Mouse (Mus musculus) lung, postnatal 0 days (tissue): ENCODE measurements around the gene Mgll. TPM values are rescaled to one million over a fixed set of nuclear protein-coding genes. Genes with fewer than 3 reads are reported as not detected.
A peak's percentile ranks its signal among the peaks of the same experiment; 100 is the strongest.

Source experiments
- ATAC-seq: fragments of 200-750 bp; cut with Nextera tagmentation; 2 replicates; pipeline ENCODE4 v1.8.0; 2017; ENCODE audit warnings: moderate library complexity
- DNase-seq: peaks from one replicate; pipeline ENCODE4 v3.0.0-alpha.2; 2016; ENCODE audit warnings: low spot score
- H3K27ac ChIP-seq: fragments of 300-500 bp; sonication (generic); 2 replicates; pipeline ENCODE4 v1.5.1; 2014; ENCODE audit warnings: antibody characterized with exemption, mild to moderate bottlenecking, low read length, mixed read lengths
- H3K27me3 ChIP-seq: fragments of 300-500 bp; sonication (generic); replicated peaks from 2 replicates; pipeline ENCODE4 v1.6.1; 2014; ENCODE audit warnings: low read length, mixed read lengths; ENCODE audit not compliant: insufficient read depth
- H3K36me3 ChIP-seq: fragments of 300-500 bp; sonication (generic); 2 replicates; pipeline ENCODE4 v1.6.1; 2014; ENCODE audit warnings: low read length, mixed read lengths; ENCODE audit not compliant: insufficient read depth
- H3K4me1 ChIP-seq: fragments of 300-500 bp; sonication (generic); 2 replicates; pipeline ENCODE4 v1.6.1; 2014; ENCODE audit warnings: antibody characterized with exemption, low read depth, low read length, mixed read lengths; ENCODE audit not compliant: insufficient read depth
- H3K4me2 ChIP-seq: fragments of 300-500 bp; sonication (generic); replicated peaks from 2 replicates; pipeline ENCODE4 v1.6.1; 2014; ENCODE audit warnings: low read depth, mild to moderate bottlenecking, low read length, moderate library complexity, mixed read lengths
- H3K4me3 ChIP-seq: fragments of 300-500 bp; sonication (generic); 2 replicates; pipeline ENCODE4 v1.5.1; 2014; ENCODE audit warnings: low read depth, low read length
- H3K9ac ChIP-seq: fragments of 300-500 bp; sonication (generic); replicated peaks from 2 replicates; pipeline ENCODE4 v1.6.1; 2014; ENCODE audit warnings: low read depth, mild to moderate bottlenecking
- H3K9me3 ChIP-seq: fragments of 300-500 bp; sonication (generic); 2 replicates; pipeline ENCODE4 v1.6.1; 2016; ENCODE audit warnings: low read length, mixed read lengths
- CTCF ChIP-seq: IDR thresholded peaks from 2 replicates; pipeline ENCODE4 v1.5.1; 2016; ENCODE audit warnings: antibody characterized with exemption, mild to moderate bottlenecking
- EP300 ChIP-seq: IDR thresholded peaks from 2 replicates; pipeline ENCODE4 v1.6.1; 2016; ENCODE audit warnings: antibody characterized with exemption, mild to moderate bottlenecking, control low read depth
- WGBS: fragments of 180-500 bp; shearing (Covaris S2); extraction: QIAGEN DNeasy Blood & Tissue Kit; methylation state at CpG from one replicate; pipeline ENCODE4 v1.1.7; 2014; 5-methylcytosine and 5-hydroxymethylcytosine counted together
- polyA plus RNA-seq: library from polyadenylated mRNA; unstranded; fragments of >200 nt; fragmentation: Nextera tagmentation; extraction: Ambion mirVana; gene quantifications from 2 replicates; pipeline ENCODE4 v1.2.1, GENCODE M21; 2015

Mgll gene
- polyA plus RNA-seq, 1 experiment from 2014 or later = 123 TPM

DNA sequence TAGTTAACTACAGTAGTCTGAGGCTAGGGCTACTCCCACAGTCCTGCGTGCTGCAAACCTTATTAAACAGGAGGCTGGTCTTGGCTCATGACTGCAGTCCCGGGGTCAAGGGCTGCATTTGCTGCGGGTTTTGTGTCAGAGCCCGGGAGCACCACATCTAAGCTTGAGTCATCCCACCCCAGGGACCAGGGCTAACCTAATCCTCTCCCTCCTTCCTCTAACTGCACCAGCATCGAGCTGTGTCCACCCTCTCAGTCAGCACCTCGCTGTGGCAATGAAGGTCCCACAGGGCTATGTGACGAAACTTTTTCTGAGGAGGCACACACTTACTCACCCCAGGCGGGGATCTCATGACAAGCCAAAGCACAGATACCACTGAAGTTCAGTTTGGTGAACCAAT lies 22.1 kb downstream of the Mgll start:
- Histone ChIP-seq H3K27me3 (no peaks in the 10 kb centered on the region), H3K4me3 (no peak overlapping the region), H3K9me3 (no peaks in the 10 kb centered on the region), H3K4me1 (no peaks in the 10 kb centered on the region), H3K36me3 (0 out of 2 replicates have a peak, but pooled peaks cover 7% of the 10 kb centered on the region), H3K4me2 (no peak overlapping the region), H3K9ac (no peak overlapping the region), H3K27ac (no peak overlapping the region)
- no peak for TF ChIP-seq EP300
- no peak for TF ChIP-seq CTCF
- no peak for ATAC-seq
- WGBS = 87% methylated on average over 8 of the region's 8 CpGs
- no peak for DNase-seq

DNA sequence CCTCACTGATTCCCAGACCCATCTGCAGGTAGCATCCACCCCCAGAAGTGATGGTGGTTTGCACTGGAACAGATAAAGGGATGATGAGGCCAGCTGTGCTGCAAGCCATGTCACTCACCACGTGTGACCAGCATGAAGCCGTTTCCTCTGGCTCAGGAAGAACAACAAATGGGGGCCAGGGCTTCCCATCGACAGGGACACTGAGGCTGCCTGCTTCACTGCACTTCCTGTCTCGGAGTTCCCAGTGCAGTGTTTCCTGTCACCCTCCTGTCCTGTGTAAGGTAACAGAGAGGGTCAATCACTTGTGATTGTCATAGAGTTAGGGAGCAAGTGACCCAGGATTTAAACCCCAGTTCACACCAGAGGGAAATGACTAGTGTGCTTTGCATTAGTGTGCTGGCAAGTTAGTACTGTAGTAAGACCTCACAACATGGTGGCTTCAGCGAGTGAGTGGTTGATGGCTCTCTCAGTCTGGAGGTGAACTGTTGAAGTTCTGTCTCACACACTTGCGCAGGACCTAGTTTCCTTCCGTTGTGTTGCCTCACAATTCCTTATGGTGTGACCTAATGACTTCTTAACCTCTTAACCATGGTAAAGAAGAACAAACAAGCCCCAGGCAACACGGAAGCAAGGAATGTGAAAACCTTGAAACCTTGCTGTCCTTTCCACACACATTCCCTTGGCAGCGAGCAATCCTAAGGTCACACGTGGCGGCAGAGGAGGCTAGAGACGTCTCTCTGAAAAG lies 23.3 kb downstream of the Mgll start:
- no peak for TF ChIP-seq EP300
- no peak for TF ChIP-seq CTCF
- no peak overlapping the region for H3K9ac ChIP-seq
- H3K4me2 ChIP-seq = no peak overlapping the region
- no peaks in the 10 kb centered on the region for H3K4me1 ChIP-seq
- ATAC-seq (no peak), DNase-seq (peak; percentile 4)
- H3K27ac ChIP-seq = no peak overlapping the region
- no peak overlapping the region for H3K4me3 ChIP-seq
- H3K9me3 ChIP-seq = no peaks in the 10 kb centered on the region
- no peaks in the 10 kb centered on the region for H3K27me3 ChIP-seq
- 0 out of 2 replicates have a peak, but pooled peaks cover 7% of the 10 kb centered on the region for H3K36me3 ChIP-seq
- WGBS = 62% methylated on average over 12 of the region's 12 CpGs

DNA sequence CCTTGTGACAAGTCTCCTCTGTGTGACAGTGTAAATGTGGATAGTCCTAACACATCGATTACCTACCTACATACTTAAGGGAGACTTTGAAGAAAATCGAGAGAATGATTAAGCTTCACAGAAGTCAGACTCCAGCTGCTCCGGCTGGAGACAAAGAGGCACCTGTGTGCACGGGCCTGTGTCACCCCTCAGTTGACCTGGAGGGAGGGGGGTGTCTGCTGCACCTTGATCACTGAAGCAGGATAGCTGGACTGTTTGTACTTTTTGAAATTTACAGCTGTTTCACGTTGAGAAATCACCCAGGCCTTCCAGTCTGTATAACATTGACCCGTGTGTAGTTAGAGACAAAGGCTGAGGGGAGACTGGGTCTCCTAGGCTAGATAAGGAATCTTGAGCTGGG lies 26.7 kb downstream of the Mgll start:
- ATAC-seq = no peak

GRCm38 (mm10) chr6:88752711-88753219 lies 28.6 kb downstream of the Mgll start:
- H3K27ac ChIP-seq = no peak overlapping the region
- ATAC-seq (peak; percentile 35; the same call in 1 of the 2 replicates), DNase-seq (no peak)
- no peak overlapping the region for H3K4me2 ChIP-seq
- no peak overlapping the region for H3K9ac ChIP-seq
- 46% methylated on average over 5 of the region's 5 CpGs for WGBS
- H3K4me3 ChIP-seq = no peak overlapping the region
- H3K9me3 ChIP-seq = no peaks in the 10 kb centered on the region
- H3K36me3 ChIP-seq = no peaks in the 10 kb centered on the region
- H3K4me1 ChIP-seq = peaks cover 2% of the 10 kb centered on the region; the same call in 1 of the 2 replicates
- no peaks in the 10 kb centered on the region for H3K27me3 ChIP-seq
- TF ChIP-seq EP300 (no peak), CTCF (peak; percentile 51)

More for the DNA sequence above, 26.7 kb downstream of the Mgll start:
- no peaks in the 10 kb centered on the region for H3K4me1 ChIP-seq
- no peak for TF ChIP-seq CTCF
- TF ChIP-seq EP300 = no peak
- H3K27ac ChIP-seq = no peak overlapping the region
- H3K36me3 ChIP-seq = 0 out of 2 replicates have a peak, but pooled peaks cover 7% of the 10 kb centered on the region
- H3K4me2 ChIP-seq = no peak overlapping the region
- WGBS = 38% methylated on average over 6 of the region's 6 CpGs
- H3K9me3 ChIP-seq = no peaks in the 10 kb centered on the region
- H3K27me3 ChIP-seq = no peaks in the 10 kb centered on the region
- no peak overlapping the region for H3K4me3 ChIP-seq
- H3K9ac ChIP-seq = no peak overlapping the region
- no peak for DNase-seq

DNA sequence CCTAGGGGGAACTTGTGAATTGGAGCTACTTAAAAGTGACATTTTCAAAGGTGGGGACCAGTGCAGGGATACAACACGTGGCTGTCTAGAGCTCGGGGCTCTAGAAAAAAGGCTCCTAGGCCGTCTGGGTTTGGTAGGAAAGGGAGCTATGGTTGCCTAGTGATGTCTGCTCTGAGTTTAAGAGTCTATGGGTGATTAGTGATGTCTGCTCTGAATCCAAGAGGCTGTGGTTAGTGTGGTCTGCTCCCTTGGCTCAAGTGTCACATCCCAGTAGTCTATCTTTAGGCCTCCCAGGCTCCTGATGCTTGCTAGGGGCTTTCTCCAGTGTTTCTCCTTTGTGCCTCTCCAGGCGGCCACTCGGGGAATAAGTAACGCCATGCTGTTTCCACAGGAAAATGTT lies 29.4 kb downstream of the Mgll start:
- no peaks in the 10 kb centered on the region for H3K9me3 ChIP-seq
- DNase-seq (no peak), ATAC-seq (no peak)
- no peaks in the 10 kb centered on the region for H3K36me3 ChIP-seq
- H3K4me1 ChIP-seq = peaks cover 2% of the 10 kb centered on the region; the same call in 1 of the 2 replicates
- TF ChIP-seq CTCF = no peak
- TF ChIP-seq EP300 = no peak
- WGBS = 71% methylated on average over 6 of the region's 6 CpGs
- no peak overlapping the region for H3K9ac ChIP-seq
- no peaks in the 10 kb centered on the region for H3K27me3 ChIP-seq
- H3K4me2 ChIP-seq = no peak overlapping the region
- no peak overlapping the region for H3K4me3 ChIP-seq
- H3K27ac ChIP-seq = no peak overlapping the region

GRCm38 (mm10) chr6:88756992-88757391 lies 32.8 kb downstream of the Mgll start:
- ATAC-seq (no peak), DNase-seq (peak; percentile 41)
- peaks cover 20% of the 10 kb centered on the region; the same call in 1 of the 2 replicates for H3K4me1 ChIP-seq
- no peak overlapping the region for H3K4me2 ChIP-seq
- no peak for TF ChIP-seq CTCF
- TF ChIP-seq EP300 = no peak
- H3K9me3 ChIP-seq = no peaks in the 10 kb centered on the region
- no peak overlapping the region for H3K9ac ChIP-seq
- no peak overlapping the region for H3K4me3 ChIP-seq
- 52% methylated on average over 4 of the region's 4 CpGs for WGBS
- no peak overlapping the region for H3K27ac ChIP-seq
- H3K27me3 ChIP-seq = no peaks in the 10 kb centered on the region
- no peaks in the 10 kb centered on the region for H3K36me3 ChIP-seq
